ENCODE assay signal across 8 mouse cellular contexts in genomic region chr1:133083942-133084625, GRCm38 (mm10). TPM values are rescaled to one million over a fixed set of nuclear protein-coding genes. Genes with fewer than 3 reads are reported as not detected.
DNase-seq lines count a peak whose midpoint lies in the region; ATAC-seq and TF ChIP-seq lines count a peak whose summit lies in the region.

No protein-coding gene starts in this region.

- H3K36me3 ChIP-seq in midbrain, embryonic 16.5 days (ENCODE audit: control insufficient read depth, insufficient read depth, low read length) = peaks cover 40% of the 10 kb centered on the region
- peaks cover 13% of the 10 kb centered on the region for H3K36me3 ChIP-seq in midbrain, embryonic 11.5 days (ENCODE audit: control insufficient read depth, insufficient read depth, low read length)
- H3K36me3 ChIP-seq in heart, embryonic 12.5 days = peaks cover 61% of the 10 kb centered on the region
- peaks cover 6% of the 10 kb centered on the region; the same call in 1 of the 2 replicates for H3K36me3 ChIP-seq in stomach, postnatal 0 days (ENCODE audit: control insufficient read depth, insufficient read depth, low read length)

- H3K9me3 ChIP-seq in midbrain, embryonic 16.5 days (replicated peaks; ENCODE audit: control insufficient read depth, low read length, poor library complexity, severe bottlenecking) = no peaks in the 10 kb centered on the region
- no peaks in the 10 kb centered on the region for H3K9me3 ChIP-seq in midbrain, embryonic 11.5 days (ENCODE audit: control insufficient read depth, low read length)
- H3K9me3 ChIP-seq in heart, embryonic 12.5 days (replicated peaks) = no peaks in the 10 kb centered on the region
- no peaks in the 10 kb centered on the region for H3K9me3 ChIP-seq in stomach, postnatal 0 days (ENCODE audit: control insufficient read depth, low read length)

- TF ChIP-seq CTCF in stomach, postnatal 0 days (IDR thresholded peaks at IDR 0.05; ENCODE audit: low read depth) = no peak

- peaks cover 6% of the 10 kb centered on the region for H3K4me1 ChIP-seq in midbrain, embryonic 16.5 days (ENCODE audit: control insufficient read depth, insufficient read depth, low read length)
- peaks cover 25% of the 10 kb centered on the region for H3K4me1 ChIP-seq in midbrain, embryonic 11.5 days (ENCODE audit: control insufficient read depth, insufficient read depth, low read length)
- H3K4me1 ChIP-seq in heart, embryonic 12.5 days (replicated peaks) = peaks cover 35% of the 10 kb centered on the region
- H3K4me1 ChIP-seq in stomach, postnatal 0 days (replicated peaks; ENCODE audit: control insufficient read depth, insufficient read depth) = peaks cover 2% of the 10 kb centered on the region; the same call in 1 of the 2 replicates

- H3K27ac ChIP-seq in midbrain, embryonic 16.5 days (ENCODE audit: low read length) = no peak overlapping the region
- H3K27ac ChIP-seq in midbrain, embryonic 11.5 days (ENCODE audit: low read depth, low read length) = no peak overlapping the region
- H3K27ac ChIP-seq in heart, embryonic 12.5 days (ENCODE audit: poor library complexity, severe bottlenecking) = peak overlapping the region; percentile 80
- H3K27ac ChIP-seq in stomach, postnatal 0 days (replicated peaks) = peak overlapping the region; percentile 78

- 82% methylated on average over 11 of the region's 11 CpGs for WGBS in midbrain, embryonic 16.5 days
- WGBS in midbrain, embryonic 11.5 days = 79% methylated on average over 11 of the region's 11 CpGs
- WGBS in heart, embryonic 12.5 days = 35% methylated on average over 11 of the region's 11 CpGs
- 33% methylated on average over 11 of the region's 11 CpGs for WGBS in stomach, postnatal 0 days

- no peak overlapping the region for H3K4me2 ChIP-seq in midbrain, embryonic 16.5 days (ENCODE audit: low read length)
- no peak overlapping the region for H3K4me2 ChIP-seq in midbrain, embryonic 11.5 days
- H3K4me2 ChIP-seq in heart, embryonic 12.5 days = peak overlapping the region; percentile 37
- no peak overlapping the region for H3K4me2 ChIP-seq in stomach, postnatal 0 days (replicated peaks; ENCODE audit: low read depth)

- H3K27me3 ChIP-seq in midbrain, embryonic 16.5 days (ENCODE audit: control insufficient read depth, insufficient read depth, low read depth, low read length) = no peaks in the 10 kb centered on the region
- H3K27me3 ChIP-seq in midbrain, embryonic 11.5 days (ENCODE audit: control insufficient read depth, insufficient read depth, low read length) = no peaks in the 10 kb centered on the region
- no peaks in the 10 kb centered on the region for H3K27me3 ChIP-seq in heart, embryonic 12.5 days (replicated peaks)
- H3K27me3 ChIP-seq in stomach, postnatal 0 days (ENCODE audit: control insufficient read depth, insufficient read depth, low read length) = no peaks in the 10 kb centered on the region

- H3K9ac ChIP-seq in midbrain, embryonic 16.5 days (ENCODE audit: low read depth, low read length) = 0 out of 2 replicates have a peak overlapping the region, but pooled peaks have one; percentile 14
- no peak overlapping the region for H3K9ac ChIP-seq in midbrain, embryonic 11.5 days (ENCODE audit: low read length)
- H3K9ac ChIP-seq in heart, embryonic 12.5 days = peak overlapping the region; percentile 61
- 0 out of 2 replicates have a peak overlapping the region, but pooled peaks have one; percentile 8 for H3K9ac ChIP-seq in stomach, postnatal 0 days (ENCODE audit: low read length)

- no peak for DNase-seq in midbrain, embryonic 11.5 days (ENCODE audit: low spot score, missing footprints)
- DNase-seq in lung, adult 18-20 months = peak; percentile 82 to 88
- DNase-seq in stomach, postnatal 0 days (ENCODE audit: low spot score) = peak; percentile 90
- no peak for DNase-seq in embryo, embryonic 10.5 days (ENCODE audit: low spot score)
- DNase-seq in urinary bladder, postnatal 10 days (ENCODE audit: low spot score) = no peak
- no peak for DNase-seq in right cerebral cortex, postnatal 14 days

- no peak for ATAC-seq in midbrain, embryonic 16.5 days
- no peak for ATAC-seq in midbrain, embryonic 11.5 days (ENCODE audit: low FRiP score)
- ATAC-seq in heart, embryonic 12.5 days (ENCODE audit: insufficient number of reproducible peaks, low FRiP score) = peak; percentile 66
- ATAC-seq in stomach, postnatal 0 days (ENCODE audit: low FRiP score, low TSS enrichment) = peak; percentile 91

- TF ChIP-seq EP300 in stomach, postnatal 0 days (optimal IDR thresholded peaks at IDR 0.05) = no peak

- H3K4me3 ChIP-seq in midbrain, embryonic 16.5 days (ENCODE audit: low read depth, low read length) = no peak overlapping the region
- no peak overlapping the region for H3K4me3 ChIP-seq in midbrain, embryonic 11.5 days (ENCODE audit: low read depth, low read length)
- no peak overlapping the region for H3K4me3 ChIP-seq in heart, embryonic 12.5 days
- H3K4me3 ChIP-seq in stomach, postnatal 0 days (ENCODE audit: low read depth, low read length) = no peak overlapping the region

RNA-seq across cellular contexts. Expression of gene Pik3c2b, which starts 38.6 kb away (rescaled TPM):
- polyA plus RNA-seq in midbrain, embryonic 16.5 days (2015; fragmentation: Nextera tagmentation; extraction: Ambion mirVana) = 12.3 and 14.0 TPM in 2 replicates
- 15.5 and 16.3 TPM in 2 replicates for polyA plus RNA-seq in midbrain, embryonic 11.5 days (2014; fragmentation: Nextera tagmentation; extraction: Ambion mirVana)
- 11.5 and 11.7 TPM in 2 replicates for polyA plus RNA-seq in heart, embryonic 12.5 days (2016; fragmentation: Nextera tagmentation; extraction: Ambion mirVana)
- polyA plus RNA-seq in stomach, postnatal 0 days (2015; fragmentation: Nextera tagmentation; extraction: Ambion mirVana) = 4.2 and 4.7 TPM in 2 replicates

RNA-seq across cellular contexts. Expression of gene Ppp1r15b, which starts 46.9 kb away (rescaled TPM):
- polyA plus RNA-seq in midbrain, embryonic 16.5 days (2015; fragmentation: Nextera tagmentation; extraction: Ambion mirVana) = 27.7 and 30.7 TPM in 2 replicates
- polyA plus RNA-seq in midbrain, embryonic 11.5 days (2014; fragmentation: Nextera tagmentation; extraction: Ambion mirVana) = 49.5 and 53.0 TPM in 2 replicates
- 42.3 and 46.2 TPM in 2 replicates for polyA plus RNA-seq in heart, embryonic 12.5 days (2016; fragmentation: Nextera tagmentation; extraction: Ambion mirVana)
- 20.7 and 22.3 TPM in 2 replicates for polyA plus RNA-seq in stomach, postnatal 0 days (2015; fragmentation: Nextera tagmentation; extraction: Ambion mirVana)

RNA-seq across cellular contexts. Expression of gene Mdm4, which starts 53.7 kb away (rescaled TPM):
- 35.4 and 40.8 TPM in 2 replicates for polyA plus RNA-seq in midbrain, embryonic 16.5 days (2015; fragmentation: Nextera tagmentation; extraction: Ambion mirVana)
- 36.5 TPM in 2 replicates for polyA plus RNA-seq in midbrain, embryonic 11.5 days (2014; fragmentation: Nextera tagmentation; extraction: Ambion mirVana)
- 31.3 and 35.5 TPM in 2 replicates for polyA plus RNA-seq in heart, embryonic 12.5 days (2016; fragmentation: Nextera tagmentation; extraction: Ambion mirVana)
- polyA plus RNA-seq in stomach, postnatal 0 days (2015; fragmentation: Nextera tagmentation; extraction: Ambion mirVana) = 11.1 and 11.3 TPM in 2 replicates

Comparison
In these comparisons a context has a peak if more than half of its experiments do, and no peak if none do; other contexts are left out.
1. ATAC-seq: peak in heart, embryonic 12.5 days (single experiment) and stomach, postnatal 0 days (single experiment); none in midbrain, embryonic 16.5 days (single experiment) and midbrain, embryonic 11.5 days (single experiment).
2. H3K27ac ChIP-seq: peak in heart, embryonic 12.5 days (single experiment) and stomach, postnatal 0 days (single experiment); none in midbrain, embryonic 16.5 days (single experiment) and midbrain, embryonic 11.5 days (single experiment).
3. DNase-seq: peak in lung, adult 18-20 months (2 of 2) and stomach, postnatal 0 days (single experiment); none in midbrain, embryonic 11.5 days (single experiment), embryo, embryonic 10.5 days (single experiment), urinary bladder, postnatal 10 days (single experiment) and right cerebral cortex, postnatal 14 days (single experiment).